Mouse (Mus musculus) intestine, embryonic 15.5 days (tissue): Measurements from ENCODE around the gene Olfr424. TPM values are rescaled to one million over a fixed set of nuclear protein-coding genes. Genes with fewer than 3 reads are reported as not detected.

Experiments used
- ATAC-seq: fragments of 200-750 bp; cut with Nextera tagmentation; 2 replicates; pipeline ENCODE4 v1.8.0; 2017; ENCODE audit warnings: moderate TSS enrichment, moderate library complexity
- H3K27ac ChIP-seq: fragments of 300-500 bp; sonication (generic); 2 replicates; pipeline ENCODE4 v1.5.1; 2015; ENCODE audit warnings: mild to moderate bottlenecking, inconsistent platforms
- H3K27me3 ChIP-seq: fragments of 300-500 bp; sonication (generic); replicated peaks from 2 replicates; pipeline ENCODE4 v1.6.1; 2015; ENCODE audit warnings: inconsistent platforms
- H3K36me3 ChIP-seq: fragments of 300-500 bp; sonication (generic); 2 replicates; pipeline ENCODE4 v1.6.1; 2015; ENCODE audit warnings: inconsistent platforms
- H3K4me1 ChIP-seq: fragments of 300-500 bp; sonication (generic); replicated peaks from 2 replicates; pipeline ENCODE4 v1.6.1; 2015; ENCODE audit warnings: inconsistent platforms
- H3K4me2 ChIP-seq: fragments of 300-500 bp; sonication (generic); replicated peaks from 2 replicates; pipeline ENCODE4 v1.6.1; 2015; ENCODE audit warnings: mild to moderate bottlenecking, inconsistent platforms
- H3K4me3 ChIP-seq: fragments of 300-500 bp; sonication (generic); replicated peaks from 2 replicates; pipeline ENCODE4 v1.5.1; 2015; ENCODE audit warnings: inconsistent platforms
- H3K9ac ChIP-seq: fragments of 300-500 bp; sonication (generic); 2 replicates; pipeline ENCODE4 v1.6.1; 2015; ENCODE audit warnings: inconsistent platforms
- H3K9me3 ChIP-seq: fragments of 300-500 bp; sonication (generic); 2 replicates; pipeline ENCODE4 v1.6.1; 2016; ENCODE audit warnings: inconsistent platforms
- WGBS: fragments of 180-500 bp; shearing (Covaris S2); methylation state at CpG from one replicate; pipeline ENCODE4 v1.1.7; 2015; 5-methylcytosine and 5-hydroxymethylcytosine counted together
- polyA plus RNA-seq: library from polyadenylated mRNA; unstranded; fragments of >200 nt; fragmentation: Nextera tagmentation; extraction: Ambion mirVana; gene quantifications from 2 replicates; pipeline ENCODE4 v1.2.1, GENCODE M21; 2015

Olfr424 gene
- not detected in 2 replicates for polyA plus RNA-seq

GRCm38 (mm10) chr1:174131217-174131616 lies at the start of gene Olfr424:
TSS of gene Olfr424 (plus strand) at chr1:174131517.
- H3K4me1 ChIP-seq, result no peaks in the 10 kb centered on the region
- H3K4me3 ChIP-seq, result no peak within 1 kb of the TSS
- ATAC-seq, result no peak
- no peaks in the 10 kb centered on the region for H3K9me3 ChIP-seq
- no peak within 1 kb of the TSS for H3K4me2 ChIP-seq
- H3K9ac ChIP-seq, result no peak within 1 kb of the TSS
- 87% methylated on average over 3 of the region's 3 CpGs for WGBS
- no peaks in the 10 kb centered on the region for H3K36me3 ChIP-seq
- no peaks in the 10 kb centered on the region for H3K27me3 ChIP-seq
- no peak within 1 kb of the TSS for H3K27ac ChIP-seq

GRCm38 (mm10) chr1:174084031-174084430 lies 47.3 kb upstream of the Olfr424 start, which contains the start of gene Olfr429:
TSS of gene Olfr429 (plus strand) at chr1:174084331.
- H3K9me3 ChIP-seq, result no peaks in the 10 kb centered on the region
- no peaks in the 10 kb centered on the region for H3K4me1 ChIP-seq
- ATAC-seq, result no peak
- H3K4me3 ChIP-seq, result no peak within 1 kb of the TSS
- WGBS, result 91% methylated on average over 2 of the region's 2 CpGs
- H3K27me3 ChIP-seq, result no peaks in the 10 kb centered on the region
- no peak within 1 kb of the TSS for H3K27ac ChIP-seq
- no peaks in the 10 kb centered on the region for H3K36me3 ChIP-seq
- H3K9ac ChIP-seq, result no peak within 1 kb of the TSS
- H3K4me2 ChIP-seq, result no peak within 1 kb of the TSS

- no peak within 1 kb of the TSS for H3K9ac ChIP-seq
- no peaks in the 10 kb centered on the region for H3K36me3 ChIP-seq
- no peaks in the 10 kb centered on the region for H3K27me3 ChIP-seq
- WGBS, result 88% methylated on average over 1 of the region's 1 CpGs
- H3K4me1 ChIP-seq, result no peaks in the 10 kb centered on the region
- no peak within 1 kb of the TSS for H3K27ac ChIP-seq
- ATAC-seq, result no peak
- H3K9me3 ChIP-seq, result no peaks in the 10 kb centered on the region
- H3K4me2 ChIP-seq, result no peak within 1 kb of the TSS
- no peak within 1 kb of the TSS for H3K4me3 ChIP-seq
These were observed 34.7 kb upstream of the Olfr424 start, which contains the start of gene Olfr427 for GRCm38 (mm10) chr1:174096591-174096990. TSS of gene Olfr427 (plus strand) at chr1:174096891.

- H3K9ac ChIP-seq, result no peak overlapping the region
- no peaks in the 10 kb centered on the region for H3K36me3 ChIP-seq
- H3K4me2 ChIP-seq, result no peak overlapping the region
- H3K4me1 ChIP-seq, result no peaks in the 10 kb centered on the region
- no peak overlapping the region for H3K4me3 ChIP-seq
- WGBS, result 61% methylated on average over 2 of the region's 2 CpGs
- no peak for ATAC-seq
- no peak overlapping the region for H3K27ac ChIP-seq
- H3K27me3 ChIP-seq, result no peaks in the 10 kb centered on the region
- no peaks in the 10 kb centered on the region for H3K9me3 ChIP-seq
These were observed 27.6 kb upstream of the Olfr424 start for GRCm38 (mm10) chr1:174103735-174104134.

GRCm38 (mm10) chr1:174121062-174121461 lies 10.3 kb upstream of the Olfr424 start, which contains the start of gene Olfr231:
TSS of gene Olfr231 (minus strand) at chr1:174121162.
- no peak for ATAC-seq
- Histone ChIP-seq H3K4me2 (no peak within 1 kb of the TSS), H3K27ac (no peak within 1 kb of the TSS), H3K36me3 (no peaks in the 10 kb centered on the region), H3K9ac (no peak within 1 kb of the TSS), H3K4me1 (no peaks in the 10 kb centered on the region), H3K4me3 (no peak within 1 kb of the TSS), H3K9me3 (no peaks in the 10 kb centered on the region), H3K27me3 (no peaks in the 10 kb centered on the region)
- 64% methylated on average over 2 of the region's 2 CpGs for WGBS

- no peak overlapping the region for H3K4me3 ChIP-seq
- no peaks in the 10 kb centered on the region for H3K27me3 ChIP-seq
- H3K27ac ChIP-seq, result no peak overlapping the region
- WGBS, result 77% methylated on average over 3 of the region's 3 CpGs
- H3K36me3 ChIP-seq, result no peaks in the 10 kb centered on the region
- H3K4me2 ChIP-seq, result no peak overlapping the region
- no peak overlapping the region for H3K9ac ChIP-seq
- no peak for ATAC-seq
- H3K9me3 ChIP-seq, result no peaks in the 10 kb centered on the region
- H3K4me1 ChIP-seq, result no peaks in the 10 kb centered on the region
These were observed 682 bp downstream of the Olfr424 start for GRCm38 (mm10) chr1:174131999-174132398.

GRCm38 (mm10) chr1:174141384-174141783 lies 10.1 kb downstream of the Olfr424 start:
- no peaks in the 10 kb centered on the region for H3K9me3 ChIP-seq
- H3K4me2 ChIP-seq, result no peak overlapping the region
- no peak overlapping the region for H3K9ac ChIP-seq
- H3K27ac ChIP-seq, result no peak overlapping the region
- WGBS, result 71% methylated on average over 2 of the region's 2 CpGs
- H3K4me3 ChIP-seq, result no peak overlapping the region
- no peaks in the 10 kb centered on the region for H3K4me1 ChIP-seq
- no peaks in the 10 kb centered on the region for H3K36me3 ChIP-seq
- ATAC-seq, result no peak
- no peaks in the 10 kb centered on the region for H3K27me3 ChIP-seq

GRCm38 (mm10) chr1:174146696-174147095 lies 15.4 kb downstream of the Olfr424 start:
- Histone ChIP-seq H3K9ac (no peak overlapping the region), H3K4me2 (no peak overlapping the region), H3K36me3 (no peaks in the 10 kb centered on the region), H3K27me3 (no peaks in the 10 kb centered on the region), H3K4me1 (no peaks in the 10 kb centered on the region), H3K27ac (no peak overlapping the region), H3K4me3 (no peak overlapping the region), H3K9me3 (no peaks in the 10 kb centered on the region)
- WGBS, result 79% methylated on average over 1 of the region's 1 CpGs
- ATAC-seq, result no peak

- H3K27me3 ChIP-seq, result no peaks in the 10 kb centered on the region
- H3K27ac ChIP-seq, result no peak overlapping the region
- no peak overlapping the region for H3K4me2 ChIP-seq
- no peak overlapping the region for H3K9ac ChIP-seq
- no peaks in the 10 kb centered on the region for H3K36me3 ChIP-seq
- H3K4me1 ChIP-seq, result no peaks in the 10 kb centered on the region
- WGBS, result 80% methylated on average over 2 of the region's 2 CpGs
- no peaks in the 10 kb centered on the region for H3K9me3 ChIP-seq
- H3K4me3 ChIP-seq, result no peak overlapping the region
- ATAC-seq, result no peak
These were observed 18.0 kb downstream of the Olfr424 start for GRCm38 (mm10) chr1:174149289-174149688.

- Histone ChIP-seq H3K27ac (no peak within 1 kb of the TSS), H3K4me3 (no peak within 1 kb of the TSS), H3K36me3 (no peaks in the 10 kb centered on the region), H3K4me1 (no peaks in the 10 kb centered on the region), H3K9me3 (no peaks in the 10 kb centered on the region), H3K4me2 (no peak within 1 kb of the TSS), H3K27me3 (no peaks in the 10 kb centered on the region), H3K9ac (no peak within 1 kb of the TSS)
- WGBS, result 88% methylated on average over 1 of the region's 1 CpGs
- ATAC-seq, result no peak
These were observed 24.0 kb downstream of the Olfr424 start, which contains the start of gene Olfr420 for GRCm38 (mm10) chr1:174155333-174155732. TSS of gene Olfr420 (plus strand) at chr1:174155633.

GRCm38 (mm10) chr1:174157622-174158021 lies 26.3 kb downstream of the Olfr424 start:
- Histone ChIP-seq H3K9me3 (no peaks in the 10 kb centered on the region), H3K4me2 (no peak overlapping the region), H3K36me3 (no peaks in the 10 kb centered on the region), H3K27ac (no peak overlapping the region), H3K4me3 (no peak overlapping the region), H3K27me3 (no peaks in the 10 kb centered on the region), H3K4me1 (no peaks in the 10 kb centered on the region), H3K9ac (no peak overlapping the region)
- WGBS, result 85% methylated on average over 3 of the region's 3 CpGs
- no peak for ATAC-seq

- 79% methylated on average over 1 of the region's 1 CpGs for WGBS
- Histone ChIP-seq H3K9me3 (no peaks in the 10 kb centered on the region), H3K27me3 (no peaks in the 10 kb centered on the region), H3K9ac (no peak overlapping the region), H3K4me1 (no peaks in the 10 kb centered on the region), H3K27ac (no peak overlapping the region), H3K36me3 (no peaks in the 10 kb centered on the region), H3K4me2 (no peak overlapping the region), H3K4me3 (no peak overlapping the region)
- ATAC-seq, result no peak
These were observed 27.2 kb downstream of the Olfr424 start for GRCm38 (mm10) chr1:174158512-174158911.

GRCm38 (mm10) chr1:174159095-174159494 lies 27.8 kb downstream of the Olfr424 start:
- ATAC-seq, result no peak
- Histone ChIP-seq H3K27me3 (no peaks in the 10 kb centered on the region), H3K4me3 (no peak overlapping the region), H3K9me3 (no peaks in the 10 kb centered on the region), H3K4me1 (no peaks in the 10 kb centered on the region), H3K36me3 (no peaks in the 10 kb centered on the region), H3K4me2 (no peak overlapping the region), H3K9ac (no peak overlapping the region), H3K27ac (no peak overlapping the region)
- WGBS, result 92% methylated on average over 10 of the region's 10 CpGs
